Mouse (Mus musculus) midbrain, postnatal 0 days (tissue): ENCODE results near the gene Tigit. TPM values are rescaled to one million over a fixed set of nuclear protein-coding genes. Genes with fewer than 3 reads are reported as not detected.
A peak's percentile ranks its signal among the peaks of the same experiment; 100 is the strongest.

Experiments
- ATAC-seq: fragments of 200-750 bp; cut with Nextera tagmentation; 2 replicates; pipeline ENCODE4 v1.8.0; 2017; ENCODE audit warnings: moderate number of reproducible peaks, mild to moderate bottlenecking, moderate TSS enrichment, moderate library complexity; ENCODE audit not compliant: low FRiP score
- DNase-seq: peaks from one replicate; pipeline ENCODE4 v3.0.0-alpha.2; 2015; ENCODE audit warnings: low spot score
- H3K27ac ChIP-seq: fragments of 300-500 bp; sonication (generic); 2 replicates; pipeline ENCODE4 v1.5.1; 2014; ENCODE audit warnings: low read depth, mild to moderate bottlenecking, low read length, mixed read lengths
- H3K27me3 ChIP-seq: fragments of 300-500 bp; sonication (generic); 2 replicates; pipeline ENCODE4 v1.6.1; 2014; ENCODE audit warnings: low read length, control low read depth, mixed read lengths; ENCODE audit not compliant: insufficient read depth
- H3K36me3 ChIP-seq: fragments of 300-500 bp; sonication (generic); 2 replicates; pipeline ENCODE4 v1.6.1; 2014; ENCODE audit warnings: low read length, control low read depth, mixed read lengths; ENCODE audit not compliant: insufficient read depth
- H3K4me1 ChIP-seq: fragments of 300-500 bp; sonication (generic); 2 replicates; pipeline ENCODE4 v1.6.1; 2014; ENCODE audit warnings: mild to moderate bottlenecking, control low read depth, antibody characterized with exemption, low read length, mixed read lengths; ENCODE audit not compliant: insufficient read depth
- H3K4me2 ChIP-seq: fragments of 300-500 bp; sonication (generic); 2 replicates; pipeline ENCODE4 v1.6.1; 2014; ENCODE audit warnings: low read depth, mild to moderate bottlenecking, low read length, mixed read lengths; ENCODE audit not compliant: poor library complexity, severe bottlenecking
- H3K4me3 ChIP-seq: fragments of 300-500 bp; sonication (generic); 2 replicates; pipeline ENCODE4 v1.5.1; 2014; ENCODE audit warnings: low read depth, mild to moderate bottlenecking, low read length, moderate library complexity
- H3K9ac ChIP-seq: fragments of 300-500 bp; sonication (generic); replicated peaks from 2 replicates; pipeline ENCODE4 v1.6.1; 2014; ENCODE audit warnings: mild to moderate bottlenecking, low read length, moderate library complexity, mixed read lengths; ENCODE audit not compliant: poor library complexity, severe bottlenecking
- H3K9me3 ChIP-seq: fragments of 300-500 bp; sonication (generic); 2 replicates; pipeline ENCODE4 v1.6.1; 2016; ENCODE audit warnings: low read length, control low read depth
- CTCF ChIP-seq: IDR thresholded peaks from 2 replicates; pipeline ENCODE4 v1.5.1; 2016; ENCODE audit warnings: antibody characterized with exemption, mild to moderate bottlenecking
- WGBS: fragments of 180-500 bp; shearing (Covaris S2); extraction: QIAGEN DNeasy Blood & Tissue Kit; methylation state at CpG from one replicate; pipeline ENCODE4 v1.1.7; 2014; 5-methylcytosine and 5-hydroxymethylcytosine counted together
- polyA plus RNA-seq: library from polyadenylated mRNA; unstranded; fragments of >200 nt; fragmentation: Nextera tagmentation; extraction: Ambion mirVana; gene quantifications from 2 replicates; pipeline ENCODE4 v1.2.1, GENCODE M21; 2015
- total RNA-seq: library from RNA; depleted of rRNA; stranded (reverse); fragments of >200 nt; gene quantifications from 2 replicates; pipeline ENCODE4 v1.2.3, GENCODE M21; 2014

The Tigit gene
- total and polyA plus RNA-seq, 2 experiments from 2014 or later, result 0.17 TPM; not detected in 1

- H3K27ac ChIP-seq, result peak overlapping the region; percentile 70
- no peaks in the 10 kb centered on the region for H3K4me1 ChIP-seq
- H3K4me3 ChIP-seq, result peak overlapping the region; percentile 22; the same call in 1 of the 2 replicates
- TF ChIP-seq CTCF, result no peak
- WGBS, result 41% methylated on average over 13 of the region's 13 CpGs
- no peaks in the 10 kb centered on the region for H3K27me3 ChIP-seq
- DNase-seq, result no peak
- no peaks in the 10 kb centered on the region for H3K9me3 ChIP-seq
- H3K36me3 ChIP-seq, result no peaks in the 10 kb centered on the region
- peak overlapping the region; percentile 33 for H3K9ac ChIP-seq
- H3K4me2 ChIP-seq, result peak overlapping the region; percentile 48
- ATAC-seq, result 0 out of 2 replicates have a peak, but pooled peaks have one; percentile 5
These were observed 44.6 kb upstream of the Tigit start for GRCm38 (mm10) chr16:43708335-43709061.

GRCm38 (mm10) chr16:43701765-43702504 is 38.0 kb upstream of the Tigit start:
- no peaks in the 10 kb centered on the region for H3K9me3 ChIP-seq
- H3K27me3 ChIP-seq, result no peaks in the 10 kb centered on the region
- no peaks in the 10 kb centered on the region for H3K4me1 ChIP-seq
- H3K4me2 ChIP-seq, result no peak overlapping the region
- no peak overlapping the region for H3K4me3 ChIP-seq
- TF ChIP-seq CTCF, result no peak
- H3K9ac ChIP-seq, result no peak overlapping the region
- H3K27ac ChIP-seq, result no peak overlapping the region
- ATAC-seq (no peak), DNase-seq (no peak)
- 71% methylated on average over 14 of the region's 14 CpGs for WGBS
- no peaks in the 10 kb centered on the region for H3K36me3 ChIP-seq

GRCm38 (mm10) chr16:43700575-43700974 is 36.6 kb upstream of the Tigit start:
- Histone ChIP-seq H3K4me2 (no peak overlapping the region), H3K36me3 (no peaks in the 10 kb centered on the region), H3K9ac (no peak overlapping the region), H3K27ac (no peak overlapping the region), H3K4me3 (no peak overlapping the region), H3K9me3 (no peaks in the 10 kb centered on the region), H3K4me1 (no peaks in the 10 kb centered on the region), H3K27me3 (no peaks in the 10 kb centered on the region)
- ATAC-seq (no peak), DNase-seq (no peak)
- WGBS, result 88% methylated on average over 8 of the region's 8 CpGs
- no peak for TF ChIP-seq CTCF

GRCm38 (mm10) chr16:43698735-43699649 is 35.0 kb upstream of the Tigit start:
- Histone ChIP-seq H3K9ac (no peak overlapping the region), H3K4me3 (no peak overlapping the region), H3K4me1 (no peaks in the 10 kb centered on the region), H3K9me3 (no peaks in the 10 kb centered on the region), H3K36me3 (no peaks in the 10 kb centered on the region), H3K4me2 (no peak overlapping the region), H3K27ac (no peak overlapping the region), H3K27me3 (no peaks in the 10 kb centered on the region)
- no peak for TF ChIP-seq CTCF
- ATAC-seq (no peak), DNase-seq (no peak)
- 83% methylated on average over 14 of the region's 14 CpGs for WGBS

DNA sequence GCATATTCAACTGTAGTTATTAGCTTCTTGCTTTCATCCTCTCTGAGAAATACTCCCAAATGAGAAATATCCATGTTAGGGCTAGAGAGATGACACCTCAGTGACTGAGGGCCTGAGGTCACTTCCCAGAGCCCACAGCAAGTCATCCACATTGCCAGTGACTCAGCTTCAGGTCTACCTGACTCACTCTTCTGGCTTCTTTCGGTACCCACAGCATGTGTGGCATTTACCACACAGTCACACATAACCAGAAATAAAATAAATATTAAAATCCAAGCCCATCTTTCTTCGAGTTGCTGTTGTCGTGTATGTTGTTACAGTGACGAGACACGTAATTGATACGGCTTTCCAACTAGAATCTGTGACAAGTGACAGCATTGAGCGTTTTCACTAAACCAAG is 33.8 kb upstream of the Tigit start:
- Histone ChIP-seq H3K4me2 (no peak overlapping the region), H3K36me3 (no peaks in the 10 kb centered on the region), H3K9me3 (no peaks in the 10 kb centered on the region), H3K27me3 (no peaks in the 10 kb centered on the region), H3K4me1 (no peaks in the 10 kb centered on the region), H3K4me3 (no peak overlapping the region), H3K27ac (no peak overlapping the region), H3K9ac (no peak overlapping the region)
- no peak for ATAC-seq
- WGBS, result 91% methylated on average over 7 of the region's 7 CpGs
- DNase-seq, result no peak
- TF ChIP-seq CTCF, result no peak
